Mouse (Mus musculus): ENCODE measurements around the gene Fndc10. TPM values are rescaled to one million over a fixed set of nuclear protein-coding genes. Genes with fewer than 3 reads are reported as not detected.
"Not testable (repeated sequence)": the region's sequence is repeated elsewhere in the genome, so short reads cannot be mapped to it uniquely, and the experiment has no call there.

Gene Fndc10
- polyA plus RNA-seq, 1 experiment from 2014 or later: 2.8 TPM

- no peak overlapping the region for H3K4me3 ChIP-seq (ENCODE audit: low read length)
- 61% methylated on average over 8 of the region's 8 CpGs for WGBS
- no peak overlapping the region for H3K9ac ChIP-seq (ENCODE audit: low read depth, low read length)
- no peak overlapping the region for H3K27ac ChIP-seq (ENCODE audit: low read depth, low read length)
- H3K36me3 ChIP-seq (ENCODE audit: control insufficient read depth, insufficient read depth, low read length): peaks cover 44% of the 10 kb centered on the region
- no peaks in the 10 kb centered on the region for H3K9me3 ChIP-seq (ENCODE audit: control insufficient read depth, low read length)
- no peak overlapping the region for H3K4me2 ChIP-seq (replicated peaks; ENCODE audit: low read depth, low read length)
- peaks cover 15% of the 10 kb centered on the region for H3K4me1 ChIP-seq (ENCODE audit: control insufficient read depth, insufficient read depth, low read length)
- no peaks in the 10 kb centered on the region for H3K27me3 ChIP-seq (ENCODE audit: control insufficient read depth, insufficient read depth, low read length)
- no peak for ATAC-seq (ENCODE audit: low FRiP score, low TSS enrichment)
These were observed 44.1 kb downstream of the Fndc10 start for GRCm38 (mm10) chr4:155738262-155738661.

DNA sequence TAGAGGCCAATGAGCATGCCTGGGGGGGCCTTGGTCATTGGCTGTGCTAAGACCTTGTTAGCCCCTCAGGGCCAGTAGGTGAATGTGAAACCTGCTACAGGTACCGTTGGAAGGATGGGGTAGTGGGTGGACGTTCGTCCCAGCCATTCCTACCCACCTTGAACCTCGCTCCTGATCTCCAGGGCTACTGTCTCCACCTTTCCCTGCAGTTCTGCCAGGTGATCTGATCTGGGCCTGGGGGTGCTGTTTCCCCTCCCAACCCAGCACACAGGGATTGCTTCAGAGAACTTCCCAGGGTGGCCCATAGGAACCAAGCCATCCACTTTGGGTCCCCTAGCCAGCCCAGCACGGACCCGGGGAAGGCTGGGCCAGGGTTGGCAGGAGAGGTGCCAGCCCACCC is 45.0 kb downstream of the Fndc10 start:
- no peaks in the 10 kb centered on the region for H3K9me3 ChIP-seq (ENCODE audit: control insufficient read depth, low read length)
- H3K27ac ChIP-seq (ENCODE audit: low read depth, low read length): no peak overlapping the region
- WGBS: 73% methylated on average over 6 of the region's 6 CpGs
- H3K4me2 ChIP-seq (replicated peaks; ENCODE audit: low read depth, low read length): no peak overlapping the region
- H3K36me3 ChIP-seq (ENCODE audit: control insufficient read depth, insufficient read depth, low read length): peaks cover 53% of the 10 kb centered on the region
- H3K27me3 ChIP-seq (ENCODE audit: control insufficient read depth, insufficient read depth, low read length): no peaks in the 10 kb centered on the region
- H3K4me1 ChIP-seq (ENCODE audit: control insufficient read depth, insufficient read depth, low read length): peaks cover 9% of the 10 kb centered on the region
- H3K9ac ChIP-seq (ENCODE audit: low read depth, low read length): no peak overlapping the region
- no peak overlapping the region for H3K4me3 ChIP-seq (ENCODE audit: low read length)
- no peak for ATAC-seq (ENCODE audit: low FRiP score, low TSS enrichment)

- Histone ChIP-seq H3K27me3 (ENCODE audit: control insufficient read depth, insufficient read depth, low read length) (no peaks in the 10 kb centered on the region), H3K9me3 (ENCODE audit: control insufficient read depth, low read length) (no peaks in the 10 kb centered on the region), H3K9ac (ENCODE audit: low read depth, low read length) (no peak overlapping the region), H3K4me3 (ENCODE audit: low read length) (no peak overlapping the region), H3K36me3 (ENCODE audit: control insufficient read depth, insufficient read depth, low read length) (peaks cover 61% of the 10 kb centered on the region), H3K27ac (ENCODE audit: low read depth, low read length) (no peak overlapping the region), H3K4me1 (ENCODE audit: control insufficient read depth, insufficient read depth, low read length) (peaks cover 9% of the 10 kb centered on the region), H3K4me2 (replicated peaks; ENCODE audit: low read depth, low read length) (no peak overlapping the region)
- WGBS: 90% methylated on average over 37 of the region's 37 CpGs
- ATAC-seq (ENCODE audit: low FRiP score, low TSS enrichment): no peak
These were observed 45.8 kb downstream of the Fndc10 start for GRCm38 (mm10) chr4:155739741-155740636.

DNA sequence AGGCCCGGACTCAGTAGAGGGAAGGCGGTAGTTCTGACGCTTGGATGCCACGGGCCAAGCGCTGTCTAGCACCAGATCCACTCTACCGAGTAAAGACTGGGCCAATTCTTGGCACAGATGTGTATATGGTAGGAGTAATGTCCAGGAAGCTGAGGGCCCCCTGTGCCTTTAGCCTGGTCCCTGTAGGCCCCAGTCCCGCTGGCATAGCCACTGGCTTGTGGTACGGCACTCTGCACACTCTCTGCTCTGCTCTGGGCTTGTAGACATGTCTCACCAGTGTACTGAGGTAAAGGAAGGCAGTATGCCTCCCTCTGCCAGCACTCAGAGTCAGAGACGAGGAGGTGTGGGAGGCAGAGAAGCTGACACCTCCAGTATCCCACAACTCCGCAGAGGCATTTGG is 46.5 kb downstream of the Fndc10 start:
- not testable (repeated sequence) for H3K9ac ChIP-seq (ENCODE audit: low read depth, low read length); ATAC-seq (ENCODE audit: low FRiP score, low TSS enrichment); H3K4me2 ChIP-seq (replicated peaks; ENCODE audit: low read depth, low read length); H3K4me3 ChIP-seq (ENCODE audit: low read length); H3K27me3 ChIP-seq (ENCODE audit: control insufficient read depth, insufficient read depth, low read length); H3K9me3 ChIP-seq (ENCODE audit: control insufficient read depth, low read length); H3K27ac ChIP-seq (ENCODE audit: low read depth, low read length); H3K4me1 ChIP-seq (ENCODE audit: control insufficient read depth, insufficient read depth, low read length)
- H3K36me3 ChIP-seq (ENCODE audit: control insufficient read depth, insufficient read depth, low read length): peaks cover 68% of the 10 kb centered on the region
- WGBS: 82% methylated on average over 10 of the region's 10 CpGs

DNA sequence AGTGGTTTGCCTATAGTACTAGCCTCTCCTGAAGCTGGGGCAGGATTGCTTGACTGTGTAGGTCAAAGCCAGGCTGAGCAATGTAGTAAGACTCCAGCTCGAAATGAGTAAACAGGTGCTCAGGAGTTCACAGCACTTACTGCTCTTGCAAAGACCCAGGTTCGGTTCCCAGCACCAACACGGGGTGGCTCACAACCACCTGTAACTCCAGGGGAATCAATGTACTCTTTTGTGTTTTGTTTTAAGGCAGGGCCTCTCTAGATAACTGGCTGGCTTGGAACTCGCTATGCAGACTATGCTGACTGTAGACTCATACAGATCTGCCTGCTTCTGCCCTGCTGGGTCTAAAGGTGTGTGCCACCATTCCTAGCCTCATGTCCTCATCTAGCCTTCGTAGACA is 48.5 kb downstream of the Fndc10 start:
- Histone ChIP-seq H3K36me3 (ENCODE audit: control insufficient read depth, insufficient read depth, low read length) (peaks cover 84% of the 10 kb centered on the region), H3K4me2 (replicated peaks; ENCODE audit: low read depth, low read length) (no peak overlapping the region), H3K9me3 (ENCODE audit: control insufficient read depth, low read length) (no peaks in the 10 kb centered on the region), H3K27ac (ENCODE audit: low read depth, low read length) (no peak overlapping the region), H3K4me3 (ENCODE audit: low read length) (no peak overlapping the region), H3K4me1 (ENCODE audit: control insufficient read depth, insufficient read depth, low read length) (no peaks in the 10 kb centered on the region), H3K27me3 (ENCODE audit: control insufficient read depth, insufficient read depth, low read length) (no peaks in the 10 kb centered on the region), H3K9ac (ENCODE audit: low read depth, low read length) (no peak overlapping the region)
- WGBS: 96% methylated on average over 5 of the region's 5 CpGs
- ATAC-seq (ENCODE audit: low FRiP score, low TSS enrichment): no peak

DNA sequence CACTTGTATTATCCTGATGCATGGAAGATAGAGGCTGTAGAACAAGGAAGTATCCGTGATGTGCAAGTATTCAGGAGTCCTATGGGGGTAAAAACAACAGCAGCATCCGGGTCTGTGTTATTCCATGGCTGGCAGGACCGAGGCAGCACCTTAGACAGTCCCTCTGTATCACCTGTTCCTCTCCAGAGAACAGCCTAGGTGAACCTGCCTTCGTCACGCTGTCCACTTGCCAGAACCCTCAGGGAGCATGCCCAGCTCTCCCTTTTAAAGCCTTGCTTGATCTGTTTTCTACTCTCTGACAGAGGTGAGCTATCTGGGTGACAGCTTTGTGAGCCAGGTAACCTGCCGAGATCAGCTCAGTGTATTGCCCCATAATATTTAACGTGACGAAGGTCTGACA is 50.3 kb downstream of the Fndc10 start:
- H3K27ac ChIP-seq (ENCODE audit: low read depth, low read length): no peak overlapping the region
- no peak overlapping the region for H3K4me2 ChIP-seq (replicated peaks; ENCODE audit: low read depth, low read length)
- no peaks in the 10 kb centered on the region for H3K4me1 ChIP-seq (ENCODE audit: control insufficient read depth, insufficient read depth, low read length)
- no peak for ATAC-seq (ENCODE audit: low FRiP score, low TSS enrichment)
- H3K9me3 ChIP-seq (ENCODE audit: control insufficient read depth, low read length): no peaks in the 10 kb centered on the region
- no peak overlapping the region for H3K4me3 ChIP-seq (ENCODE audit: low read length)
- no peak overlapping the region for H3K9ac ChIP-seq (ENCODE audit: low read depth, low read length)
- WGBS: 89% methylated on average over 8 of the region's 8 CpGs
- no peaks in the 10 kb centered on the region for H3K27me3 ChIP-seq (ENCODE audit: control insufficient read depth, insufficient read depth, low read length)
- peaks cover 99% of the 10 kb centered on the region for H3K36me3 ChIP-seq (ENCODE audit: control insufficient read depth, insufficient read depth, low read length)

GRCm38 (mm10) chr4:155745136-155745535 is 51.0 kb downstream of the Fndc10 start:
- no peak overlapping the region for H3K9ac ChIP-seq (ENCODE audit: low read depth, low read length)
- H3K27me3 ChIP-seq (ENCODE audit: control insufficient read depth, insufficient read depth, low read length): no peaks in the 10 kb centered on the region
- no peaks in the 10 kb centered on the region for H3K9me3 ChIP-seq (ENCODE audit: control insufficient read depth, low read length)
- WGBS: 92% methylated on average over 5 of the region's 5 CpGs
- H3K36me3 ChIP-seq (ENCODE audit: control insufficient read depth, insufficient read depth, low read length): peaks cover 99% of the 10 kb centered on the region
- H3K4me2 ChIP-seq (replicated peaks; ENCODE audit: low read depth, low read length): no peak overlapping the region
- H3K27ac ChIP-seq (ENCODE audit: low read depth, low read length): no peak overlapping the region
- ATAC-seq (ENCODE audit: low FRiP score, low TSS enrichment): no peak
- no peak overlapping the region for H3K4me3 ChIP-seq (ENCODE audit: low read length)
- H3K4me1 ChIP-seq (ENCODE audit: control insufficient read depth, insufficient read depth, low read length): no peaks in the 10 kb centered on the region

Other genes starting within 250 kb of the Fndc10 start
- 0.44 and 0.57 TPM in 2 replicates for gene Tmem52, start 225.2 kb upstream of the Fndc10 start, polyA plus RNA-seq (2014; fragmentation: Nextera tagmentation; extraction: Ambion mirVana)
- gene Gnb1, start 203.0 kb upstream of the Fndc10 start, polyA plus RNA-seq (2014; fragmentation: Nextera tagmentation; extraction: Ambion mirVana): 493 and 553 TPM in 2 replicates
- gene Nadk, start 132.0 kb upstream of the Fndc10 start, polyA plus RNA-seq (2014; fragmentation: Nextera tagmentation; extraction: Ambion mirVana): 58.7 and 99.9 TPM in 2 replicates
- 7.7 and 10.3 TPM in 2 replicates for gene Slc35e2, start 92.9 kb upstream of the Fndc10 start, polyA plus RNA-seq (2014; fragmentation: Nextera tagmentation; extraction: Ambion mirVana)
- 51.9 and 57.0 TPM in 2 replicates for gene Cdk11b, start 69.5 kb upstream of the Fndc10 start, polyA plus RNA-seq (2014; fragmentation: Nextera tagmentation; extraction: Ambion mirVana)
- gene Gm10563, start 48.9 kb upstream of the Fndc10 start, polyA plus RNA-seq (2014; fragmentation: Nextera tagmentation; extraction: Ambion mirVana): not detected in 2 replicates
- gene Mmp23, start 41.0 kb upstream of the Fndc10 start, polyA plus RNA-seq (2014; fragmentation: Nextera tagmentation; extraction: Ambion mirVana): 28.9 and 43.1 TPM in 2 replicates
- 14.3 and 18.0 TPM in 2 replicates for gene Mib2, start 25.1 kb upstream of the Fndc10 start, polyA plus RNA-seq (2014; fragmentation: Nextera tagmentation; extraction: Ambion mirVana)
- 149 and 178 TPM in 2 replicates for gene Ssu72, start 10.5 kb downstream of the Fndc10 start, polyA plus RNA-seq (2014; fragmentation: Nextera tagmentation; extraction: Ambion mirVana)
- 0.49 and 0.88 TPM in 2 replicates for gene Tmem240, start 40.5 kb downstream of the Fndc10 start, polyA plus RNA-seq (2014; fragmentation: Nextera tagmentation; extraction: Ambion mirVana)
- gene Atad3a, start 66.8 kb downstream of the Fndc10 start, polyA plus RNA-seq (2014; fragmentation: Nextera tagmentation; extraction: Ambion mirVana): 85.8 and 112 TPM in 2 replicates
- 4.1 and 4.9 TPM in 2 replicates for gene Vwa1, start 80.4 kb downstream of the Fndc10 start, polyA plus RNA-seq (2014; fragmentation: Nextera tagmentation; extraction: Ambion mirVana)
- gene Tmem88b, start 91.5 kb downstream of the Fndc10 start, polyA plus RNA-seq (2014; fragmentation: Nextera tagmentation; extraction: Ambion mirVana): 0.20 and 0.32 TPM in 2 replicates
- 0.40 and 0.43 TPM in 2 replicates for gene Ankrd65, start 96.1 kb downstream of the Fndc10 start, polyA plus RNA-seq (2014; fragmentation: Nextera tagmentation; extraction: Ambion mirVana)
- 226 and 291 TPM in 2 replicates for gene Mrpl20, start 108.5 kb downstream of the Fndc10 start, polyA plus RNA-seq (2014; fragmentation: Nextera tagmentation; extraction: Ambion mirVana)
- 115 and 174 TPM in 2 replicates for gene Ccnl2, start 118.1 kb downstream of the Fndc10 start, polyA plus RNA-seq (2014; fragmentation: Nextera tagmentation; extraction: Ambion mirVana)
- 134 and 155 TPM in 2 replicates for gene Aurkaip1, start 136.9 kb downstream of the Fndc10 start, polyA plus RNA-seq (2014; fragmentation: Nextera tagmentation; extraction: Ambion mirVana)
- gene Mxra8, start 145.3 kb downstream of the Fndc10 start, polyA plus RNA-seq (2014; fragmentation: Nextera tagmentation; extraction: Ambion mirVana): 72.1 and 75.1 TPM in 2 replicates
- 6.3 and 7.2 TPM in 2 replicates for gene Dvl1, start 153.1 kb downstream of the Fndc10 start, polyA plus RNA-seq (2014; fragmentation: Nextera tagmentation; extraction: Ambion mirVana)
- gene Tas1r3, start 169.0 kb downstream of the Fndc10 start, polyA plus RNA-seq (2014; fragmentation: Nextera tagmentation; extraction: Ambion mirVana): 0.14 and 0.38 TPM in 2 replicates
- gene Cptp, start 175.1 kb downstream of the Fndc10 start, polyA plus RNA-seq (2014; fragmentation: Nextera tagmentation; extraction: Ambion mirVana): 11.1 and 18.8 TPM in 2 replicates
- gene Ints11, start 175.2 kb downstream of the Fndc10 start, polyA plus RNA-seq (2014; fragmentation: Nextera tagmentation; extraction: Ambion mirVana): 73.1 and 74.6 TPM in 2 replicates
- 41.4 and 50.5 TPM in 2 replicates for gene Pusl1, start 197.4 kb downstream of the Fndc10 start, polyA plus RNA-seq (2014; fragmentation: Nextera tagmentation; extraction: Ambion mirVana)
- 10.3 and 15.5 TPM in 2 replicates for gene Acap3, start 197.5 kb downstream of the Fndc10 start, polyA plus RNA-seq (2014; fragmentation: Nextera tagmentation; extraction: Ambion mirVana)
- 121 and 127 TPM in 2 replicates for gene Ube2j2, start 249.5 kb downstream of the Fndc10 start, polyA plus RNA-seq (2014; fragmentation: Nextera tagmentation; extraction: Ambion mirVana)